Mouse (Mus musculus) neural tube, embryonic 14.5 days (tissue): ENCODE measurements around the gene Jmjd7. TPM values are rescaled to one million over a fixed set of nuclear protein-coding genes. Genes with fewer than 3 reads are reported as not detected.

Source experiments
- ATAC-seq: fragments of 200-750 bp; cut with Nextera tagmentation; 2 replicates; pipeline ENCODE4 v1.8.0; 2017; ENCODE audit warnings: low read depth, mild to moderate bottlenecking, moderate TSS enrichment, moderate library complexity
- H3K27ac ChIP-seq: fragments of 300-500 bp; sonication (generic); 2 replicates; pipeline ENCODE4 v1.5.1; 2014; ENCODE audit warnings: low read depth, mild to moderate bottlenecking, control low read depth, low read length, moderate library complexity, mixed read lengths
- H3K27me3 ChIP-seq: fragments of 300-500 bp; sonication (generic); 2 replicates; pipeline ENCODE4 v1.6.1; 2014; ENCODE audit warnings: low read length; ENCODE audit not compliant: control insufficient read depth, insufficient read depth
- H3K36me3 ChIP-seq: fragments of 300-500 bp; sonication (generic); 2 replicates; pipeline ENCODE4 v1.6.1; 2014; ENCODE audit warnings: low read length, mixed read lengths; ENCODE audit not compliant: control insufficient read depth, insufficient read depth
- H3K4me1 ChIP-seq: fragments of 300-500 bp; sonication (generic); 2 replicates; pipeline ENCODE4 v1.6.1; 2014; ENCODE audit warnings: low read length; ENCODE audit not compliant: control insufficient read depth, insufficient read depth
- H3K4me2 ChIP-seq: fragments of 300-500 bp; sonication (generic); 2 replicates; pipeline ENCODE4 v1.6.1; 2014; ENCODE audit warnings: mild to moderate bottlenecking, low read depth, low read length, control low read depth
- H3K4me3 ChIP-seq: fragments of 300-500 bp; sonication (generic); 2 replicates; pipeline ENCODE4 v1.5.1; 2014; ENCODE audit warnings: low read depth, low read length, control low read depth, mixed read lengths
- H3K9ac ChIP-seq: fragments of 300-500 bp; sonication (generic); replicated peaks from 2 replicates; pipeline ENCODE4 v1.6.1; 2014; ENCODE audit warnings: low read depth, mild to moderate bottlenecking, control low read depth, low read length, mixed read lengths
- H3K9me3 ChIP-seq: fragments of 300-500 bp; sonication (generic); 2 replicates; pipeline ENCODE4 v1.6.1; 2016; ENCODE audit warnings: low read length; ENCODE audit not compliant: control insufficient read depth
- WGBS: fragments of 180-500 bp; shearing (Covaris S2); extraction: QIAGEN DNeasy Blood & Tissue Kit; methylation state at CpG from one replicate; pipeline ENCODE4 v1.1.7; 2014; 5-methylcytosine and 5-hydroxymethylcytosine counted together
- polyA plus RNA-seq: library from polyadenylated mRNA; unstranded; fragments of >200 nt; fragmentation: Nextera tagmentation; extraction: Ambion mirVana; gene quantifications from 2 replicates; pipeline ENCODE4 v1.2.1, GENCODE M21; 2014

Gene Jmjd7
- polyA plus RNA-seq, 1 experiment from 2014 or later = 25.3 TPM

GRCm38 (mm10) chr2:120030380-120030779, 3.1 kb downstream of the Jmjd7 start:
- 95% methylated on average over 8 of the region's 8 CpGs for WGBS
- Histone ChIP-seq H3K4me1 (peaks cover 13% of the 10 kb centered on the region), H3K4me2 (no peak overlapping the region), H3K27me3 (no peaks in the 10 kb centered on the region), H3K27ac (no peak overlapping the region), H3K4me3 (no peak overlapping the region), H3K36me3 (peaks cover 31% of the 10 kb centered on the region), H3K9me3 (no peaks in the 10 kb centered on the region), H3K9ac (no peak overlapping the region)
- ATAC-seq = no peak

GRCm38 (mm10) chr2:120032726-120033467, 5.6 kb downstream of the Jmjd7 start, which contains the start of gene Pla2g4b:
Gene Pla2g4b (plus strand): TSS chr2:120033417.
- WGBS = 94% methylated on average over 12 of the region's 12 CpGs
- H3K27ac ChIP-seq = no peak within 1 kb of the TSS
- no peak for ATAC-seq
- H3K27me3 ChIP-seq = no peaks in the 10 kb centered on the region
- no peak within 1 kb of the TSS for H3K4me3 ChIP-seq
- no peak within 1 kb of the TSS for H3K4me2 ChIP-seq
- peaks cover 47% of the 10 kb centered on the region for H3K36me3 ChIP-seq
- H3K9ac ChIP-seq = no peak within 1 kb of the TSS
- peaks cover 7% of the 10 kb centered on the region for H3K4me1 ChIP-seq
- no peaks in the 10 kb centered on the region for H3K9me3 ChIP-seq

- H3K4me3 ChIP-seq = no peak overlapping the region
- H3K27me3 ChIP-seq = no peaks in the 10 kb centered on the region
- no peaks in the 10 kb centered on the region for H3K4me1 ChIP-seq
- 80% methylated on average over 5 of the region's 5 CpGs for WGBS
- H3K9me3 ChIP-seq = no peaks in the 10 kb centered on the region
- no peak overlapping the region for H3K4me2 ChIP-seq
- H3K36me3 ChIP-seq = peaks cover 51% of the 10 kb centered on the region
- no peak overlapping the region for H3K27ac ChIP-seq
- ATAC-seq = no peak
- H3K9ac ChIP-seq = no peak overlapping the region
Observed at GRCm38 (mm10) chr2:120033726-120034125, 6.4 kb downstream of the Jmjd7 start.

- H3K27me3 ChIP-seq = no peaks in the 10 kb centered on the region
- no peaks in the 10 kb centered on the region for H3K9me3 ChIP-seq
- H3K27ac ChIP-seq = no peak overlapping the region
- H3K4me1 ChIP-seq = no peaks in the 10 kb centered on the region
- H3K9ac ChIP-seq = no peak overlapping the region
- H3K36me3 ChIP-seq = peaks cover 51% of the 10 kb centered on the region
- H3K4me2 ChIP-seq = no peak overlapping the region
- ATAC-seq = no peak
- 91% methylated on average over 9 of the region's 9 CpGs for WGBS
- H3K4me3 ChIP-seq = no peak overlapping the region
Observed at GRCm38 (mm10) chr2:120037744-120038143, 10.5 kb downstream of the Jmjd7 start.

- Histone ChIP-seq H3K4me1 (no peaks in the 10 kb centered on the region), H3K9ac (no peak overlapping the region), H3K27ac (no peak overlapping the region), H3K4me2 (no peak overlapping the region), H3K9me3 (no peaks in the 10 kb centered on the region), H3K36me3 (peaks cover 42% of the 10 kb centered on the region), H3K27me3 (no peaks in the 10 kb centered on the region), H3K4me3 (no peak overlapping the region)
- whole genome bisulfite sequencing = 91% methylated on average over 5 of the region's 5 CpGs
- ATAC-seq = no peak
Observed at GRCm38 (mm10) chr2:120040991-120041390, 13.7 kb downstream of the Jmjd7 start.

- peaks cover 19% of the 10 kb centered on the region for H3K36me3 ChIP-seq
Observed at GRCm38 (mm10) chr2:120044101-120044603, 16.9 kb downstream of the Jmjd7 start.

GRCm38 (mm10) chr2:120044676-120045075, 17.4 kb downstream of the Jmjd7 start:
- Histone ChIP-seq H3K36me3 (peaks cover 19% of the 10 kb centered on the region), H3K4me3 (no peak overlapping the region), H3K27me3 (no peaks in the 10 kb centered on the region), H3K4me2 (no peak overlapping the region), H3K4me1 (no peaks in the 10 kb centered on the region), H3K9ac (no peak overlapping the region), H3K9me3 (no peaks in the 10 kb centered on the region), H3K27ac (no peak overlapping the region)
- WGBS = 69% methylated on average over 3 of the region's 3 CpGs
- no peak for ATAC-seq

More at GRCm38 (mm10) chr2:120044101-120044603, 16.9 kb downstream of the Jmjd7 start:
- 58% methylated on average over 4 of the region's 4 CpGs for WGBS
- H3K4me1 ChIP-seq = no peaks in the 10 kb centered on the region
- no peak overlapping the region for H3K27ac ChIP-seq
- no peak overlapping the region for H3K9ac ChIP-seq
- no peaks in the 10 kb centered on the region for H3K9me3 ChIP-seq
- no peaks in the 10 kb centered on the region for H3K27me3 ChIP-seq
- ATAC-seq = no peak
- no peak overlapping the region for H3K4me2 ChIP-seq
- H3K4me3 ChIP-seq = no peak overlapping the region

- ATAC-seq = no peak
- 72% methylated on average over 14 of the region's 14 CpGs for WGBS
- H3K27ac ChIP-seq = no peak overlapping the region
Observed at GRCm38 (mm10) chr2:120046486-120047310, 19.4 kb downstream of the Jmjd7 start.

GRCm38 (mm10) chr2:120048173-120048572, 20.9 kb downstream of the Jmjd7 start:
- WGBS = 87% methylated on average over 9 of the region's 9 CpGs
- Histone ChIP-seq H3K36me3 (no peaks in the 10 kb centered on the region), H3K9ac (no peak overlapping the region), H3K4me1 (no peaks in the 10 kb centered on the region), H3K4me3 (no peak overlapping the region), H3K9me3 (no peaks in the 10 kb centered on the region), H3K27me3 (no peaks in the 10 kb centered on the region), H3K27ac (no peak overlapping the region), H3K4me2 (no peak overlapping the region)
- ATAC-seq = no peak

More at GRCm38 (mm10) chr2:120046486-120047310, 19.4 kb downstream of the Jmjd7 start:
- Histone ChIP-seq H3K9me3 (no peaks in the 10 kb centered on the region), H3K4me2 (no peak overlapping the region), H3K4me3 (no peak overlapping the region), H3K27me3 (no peaks in the 10 kb centered on the region), H3K4me1 (no peaks in the 10 kb centered on the region), H3K36me3 (peaks cover 5% of the 10 kb centered on the region), H3K9ac (no peak overlapping the region)
